Mouse (Mus musculus) hindbrain, embryonic 12.5 days (tissue): Measurements from ENCODE around the gene Gm17662. TPM values are rescaled to one million over a fixed set of nuclear protein-coding genes. Genes with fewer than 3 reads are reported as not detected.

Source experiments
- ATAC-seq: fragments of 200-750 bp; cut with Nextera tagmentation; 2 replicates; pipeline ENCODE4 v1.8.0; 2017; ENCODE audit warnings: moderate TSS enrichment; ENCODE audit not compliant: low FRiP score
- H3K27ac ChIP-seq: fragments of 300-500 bp; sonication (generic); 2 replicates; pipeline ENCODE4 v1.5.1; 2016; ENCODE audit warnings: mild to moderate bottlenecking
- H3K27me3 ChIP-seq: fragments of 300-500 bp; sonication (generic); 2 replicates; pipeline ENCODE4 v1.6.1; 2016; ENCODE audit warnings: mild to moderate bottlenecking
- H3K36me3 ChIP-seq: fragments of 300-500 bp; sonication (generic); 2 replicates; pipeline ENCODE4 v1.6.1; 2016; ENCODE audit warnings: mild to moderate bottlenecking
- H3K4me1 ChIP-seq: fragments of 300-500 bp; sonication (generic); 2 replicates; pipeline ENCODE4 v1.6.1; 2016
- H3K4me2 ChIP-seq: fragments of 300-500 bp; sonication (generic); replicated peaks from 2 replicates; pipeline ENCODE4 v1.6.1; 2016; ENCODE audit warnings: mild to moderate bottlenecking
- H3K4me3 ChIP-seq: fragments of 300-500 bp; sonication (generic); 2 replicates; pipeline ENCODE4 v1.5.1; 2016; ENCODE audit warnings: mild to moderate bottlenecking
- H3K9ac ChIP-seq: fragments of 300-500 bp; sonication (generic); 2 replicates; pipeline ENCODE4 v1.6.1; 2016; ENCODE audit warnings: mild to moderate bottlenecking, moderate library complexity
- H3K9me3 ChIP-seq: fragments of 300-500 bp; sonication (generic); replicated peaks from 2 replicates; pipeline ENCODE4 v1.6.1; 2016; ENCODE audit warnings: mild to moderate bottlenecking
- WGBS: fragments of 180-500 bp; shearing (Covaris S2); methylation state at CpG from one replicate; pipeline ENCODE4 v1.1.7; 2016; 5-methylcytosine and 5-hydroxymethylcytosine counted together
- polyA plus RNA-seq: library from polyadenylated mRNA; unstranded; fragments of >200 nt; fragmentation: Nextera tagmentation; extraction: Ambion mirVana; gene quantifications from 2 replicates; pipeline ENCODE4 v1.2.1, GENCODE M21; 2016

Gene Gm17662
- polyA plus RNA-seq, 1 experiment from 2014 or later, result not detected

GRCm38 (mm10) chr4:104842204-104842603 lies 14.9 kb upstream of the Gm17662 start:
- no peaks in the 10 kb centered on the region for H3K27me3 ChIP-seq
- H3K4me3 ChIP-seq, result no peak overlapping the region
- no peak overlapping the region for H3K27ac ChIP-seq
- no peak overlapping the region for H3K9ac ChIP-seq
- H3K9me3 ChIP-seq, result no peaks in the 10 kb centered on the region
- H3K36me3 ChIP-seq, result no peaks in the 10 kb centered on the region
- H3K4me2 ChIP-seq, result no peak overlapping the region
- 88% methylated on average over 5 of the region's 5 CpGs for WGBS
- H3K4me1 ChIP-seq, result no peaks in the 10 kb centered on the region
- no peak for ATAC-seq

DNA sequence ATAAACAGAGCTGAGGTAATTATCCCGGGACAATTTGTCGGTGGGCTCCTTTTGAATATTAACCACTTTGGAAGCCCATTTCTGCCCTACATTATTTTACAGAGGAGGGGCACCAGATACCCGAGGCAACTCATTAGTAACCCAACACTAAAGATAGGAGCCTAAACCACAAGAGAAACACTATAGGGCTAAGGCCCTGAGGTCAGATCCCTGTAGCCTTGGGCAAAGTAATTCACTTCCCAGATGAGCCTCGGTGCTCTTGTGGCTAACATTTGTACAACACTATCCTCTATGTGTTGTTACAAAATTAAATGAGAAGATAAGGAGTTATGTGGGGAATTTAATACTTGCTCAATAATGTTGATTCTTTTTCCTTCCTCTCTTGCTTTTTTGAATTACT lies 13.6 kb upstream of the Gm17662 start:
- no peaks in the 10 kb centered on the region for H3K36me3 ChIP-seq
- no peak overlapping the region for H3K4me3 ChIP-seq
- no peaks in the 10 kb centered on the region for H3K4me1 ChIP-seq
- no peak overlapping the region for H3K4me2 ChIP-seq
- peak; percentile 67; the same call in 1 of the 2 replicates for ATAC-seq
- no peak overlapping the region for H3K27ac ChIP-seq
- no peaks in the 10 kb centered on the region for H3K27me3 ChIP-seq
- WGBS, result 51% methylated on average over 4 of the region's 4 CpGs
- H3K9ac ChIP-seq, result no peak overlapping the region
- no peaks in the 10 kb centered on the region for H3K9me3 ChIP-seq

DNA sequence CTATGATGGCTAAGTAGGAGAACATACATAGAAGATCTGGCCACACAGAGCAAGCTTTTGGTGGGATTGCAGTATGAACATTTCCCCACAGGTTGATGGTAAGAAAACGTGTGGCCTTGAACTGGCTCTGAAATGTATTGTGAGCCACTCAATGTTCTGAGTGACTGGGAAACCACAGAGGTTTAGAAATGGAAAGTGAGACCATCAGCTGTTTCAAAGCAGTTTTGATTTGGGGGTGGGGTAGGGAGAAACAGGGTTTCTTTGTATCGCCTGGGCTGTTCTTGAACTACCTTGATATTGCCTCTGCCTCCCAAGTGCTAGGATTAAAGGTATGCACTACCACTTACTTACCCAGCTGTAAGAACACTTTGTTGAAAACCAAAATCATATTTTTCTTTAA lies 1.9 kb upstream of the Gm17662 start:
- H3K36me3 ChIP-seq, result no peaks in the 10 kb centered on the region
- H3K9ac ChIP-seq, result no peak overlapping the region
- ATAC-seq, result no peak
- WGBS, result 75% methylated on average over 2 of the region's 2 CpGs
- no peaks in the 10 kb centered on the region for H3K4me1 ChIP-seq
- H3K4me3 ChIP-seq, result no peak overlapping the region
- H3K27ac ChIP-seq, result no peak overlapping the region
- no peak overlapping the region for H3K4me2 ChIP-seq
- H3K27me3 ChIP-seq, result no peaks in the 10 kb centered on the region
- no peaks in the 10 kb centered on the region for H3K9me3 ChIP-seq

DNA sequence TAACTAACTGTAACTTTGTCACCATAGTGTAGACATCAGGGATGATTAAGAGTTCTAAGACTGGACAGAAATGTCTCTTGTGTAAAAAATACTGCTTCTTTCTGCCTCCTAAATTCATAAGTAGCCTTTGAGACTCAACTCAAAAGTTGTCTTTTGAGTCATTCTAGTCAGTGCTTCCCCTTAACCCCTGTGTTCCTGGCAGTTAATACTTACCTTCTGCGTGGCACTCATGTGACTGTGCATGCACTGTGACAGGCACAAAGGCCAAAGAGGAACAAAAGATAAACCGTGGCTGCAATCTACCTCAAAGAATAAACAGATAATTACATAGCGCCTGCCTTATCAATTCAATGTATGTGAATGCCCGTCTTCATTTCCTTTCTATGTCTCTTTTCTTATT lies 694 bp downstream of the Gm17662 start:
- Histone ChIP-seq H3K27ac (no peak overlapping the region), H3K4me3 (no peak overlapping the region), H3K9me3 (no peaks in the 10 kb centered on the region), H3K9ac (no peak overlapping the region), H3K4me1 (no peaks in the 10 kb centered on the region), H3K36me3 (no peaks in the 10 kb centered on the region), H3K4me2 (no peak overlapping the region), H3K27me3 (no peaks in the 10 kb centered on the region)
- no peak for ATAC-seq
- 86% methylated on average over 4 of the region's 4 CpGs for WGBS

DNA sequence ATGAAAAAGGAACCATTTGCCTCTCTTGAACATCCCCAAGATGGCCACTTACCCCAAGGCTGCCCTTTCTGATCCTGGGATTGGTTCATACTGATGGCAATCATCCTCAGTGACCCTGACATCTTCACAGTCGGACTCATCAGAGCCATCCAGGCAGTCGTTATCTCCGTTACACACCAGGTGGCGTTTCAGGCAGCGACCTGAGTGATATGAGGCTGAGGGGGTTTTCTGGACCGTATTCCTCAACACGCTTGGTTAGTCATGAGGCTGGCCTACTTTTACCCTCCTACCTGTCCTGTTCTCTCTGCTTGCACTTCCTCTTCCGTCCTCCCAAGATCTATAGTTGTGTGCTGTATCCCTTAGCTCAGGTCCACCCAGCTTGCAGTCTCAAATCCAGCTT lies 4.1 kb downstream of the Gm17662 start:
- Histone ChIP-seq H3K27ac (no peak overlapping the region), H3K9ac (no peak overlapping the region), H3K4me2 (no peak overlapping the region), H3K4me1 (peaks cover 5% of the 10 kb centered on the region; the same call in 1 of the 2 replicates), H3K9me3 (no peaks in the 10 kb centered on the region), H3K36me3 (no peaks in the 10 kb centered on the region), H3K27me3 (no peaks in the 10 kb centered on the region), H3K4me3 (no peak overlapping the region)
- no peak for ATAC-seq
- WGBS, result 84% methylated on average over 8 of the region's 8 CpGs

DNA sequence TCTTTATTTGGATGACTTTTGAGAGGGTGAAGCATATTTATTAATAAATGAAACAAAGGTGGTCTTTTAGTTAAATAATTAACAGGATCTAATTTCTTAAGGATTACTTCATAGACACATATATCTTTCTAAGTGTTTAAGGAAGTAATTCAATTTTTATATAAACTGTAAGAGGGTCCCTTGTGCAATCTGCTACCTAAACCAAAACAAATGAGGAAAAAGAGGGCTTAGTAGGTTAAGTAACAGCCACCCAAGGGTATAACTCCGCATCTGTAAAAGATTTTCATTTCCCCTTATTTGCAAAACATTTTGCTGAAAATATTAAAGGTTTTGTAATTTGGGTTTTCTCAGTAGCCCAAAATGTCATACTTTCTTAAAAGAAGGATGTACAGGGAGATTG lies 7.3 kb downstream of the Gm17662 start:
- ATAC-seq, result no peak
- no peak overlapping the region for H3K4me2 ChIP-seq
- H3K27ac ChIP-seq, result no peak overlapping the region
- WGBS, result 98% methylated on average over 1 of the region's 1 CpGs
- H3K9me3 ChIP-seq, result no peaks in the 10 kb centered on the region
- H3K27me3 ChIP-seq, result no peaks in the 10 kb centered on the region
- no peak overlapping the region for H3K9ac ChIP-seq
- H3K4me3 ChIP-seq, result no peak overlapping the region
- H3K4me1 ChIP-seq, result peaks cover 5% of the 10 kb centered on the region; the same call in 1 of the 2 replicates
- H3K36me3 ChIP-seq, result no peaks in the 10 kb centered on the region

GRCm38 (mm10) chr4:104869581-104869980 lies 12.5 kb downstream of the Gm17662 start:
- Histone ChIP-seq H3K27me3 (no peaks in the 10 kb centered on the region), H3K4me2 (no peak overlapping the region), H3K4me1 (peaks cover 4% of the 10 kb centered on the region; the same call in 1 of the 2 replicates)

GRCm38 (mm10) chr4:104870196-104870595 lies 13.1 kb downstream of the Gm17662 start:
- 87% methylated on average over 5 of the region's 5 CpGs for WGBS
- H3K36me3 ChIP-seq, result no peaks in the 10 kb centered on the region
- no peak overlapping the region for H3K4me3 ChIP-seq
- H3K9ac ChIP-seq, result no peak overlapping the region
- H3K27ac ChIP-seq, result no peak overlapping the region
- H3K9me3 ChIP-seq, result no peaks in the 10 kb centered on the region
- H3K4me1 ChIP-seq, result no peaks in the 10 kb centered on the region
- no peaks in the 10 kb centered on the region for H3K27me3 ChIP-seq
- ATAC-seq, result no peak
- H3K4me2 ChIP-seq, result no peak overlapping the region

More at GRCm38 (mm10) chr4:104869581-104869980, 12.5 kb downstream of the Gm17662 start:
- no peak overlapping the region for H3K27ac ChIP-seq
- H3K9ac ChIP-seq, result no peak overlapping the region
- no peak for ATAC-seq
- H3K4me3 ChIP-seq, result no peak overlapping the region
- H3K9me3 ChIP-seq, result no peaks in the 10 kb centered on the region
- H3K36me3 ChIP-seq, result no peaks in the 10 kb centered on the region

- 86% methylated on average over 4 of the region's 4 CpGs for WGBS
- H3K4me3 ChIP-seq, result no peak overlapping the region
- no peak overlapping the region for H3K4me2 ChIP-seq
- no peak for ATAC-seq
- no peaks in the 10 kb centered on the region for H3K4me1 ChIP-seq
- H3K27me3 ChIP-seq, result no peaks in the 10 kb centered on the region
- no peak overlapping the region for H3K27ac ChIP-seq
- H3K9me3 ChIP-seq, result no peaks in the 10 kb centered on the region
- H3K9ac ChIP-seq, result no peak overlapping the region
- no peaks in the 10 kb centered on the region for H3K36me3 ChIP-seq
These were observed 18.7 kb downstream of the Gm17662 start for GRCm38 (mm10) chr4:104875832-104876231.

- Histone ChIP-seq H3K4me2 (no peak within 1 kb of the TSS), H3K36me3 (no peaks in the 10 kb centered on the region), H3K27me3 (no peaks in the 10 kb centered on the region), H3K9ac (no peak within 1 kb of the TSS), H3K27ac (no peak within 1 kb of the TSS), H3K4me3 (no peak within 1 kb of the TSS), H3K4me1 (no peaks in the 10 kb centered on the region), H3K9me3 (no peaks in the 10 kb centered on the region)
- ATAC-seq, result no peak
- WGBS, result 85% methylated on average over 3 of the region's 3 CpGs
These were observed 19.2 kb downstream of the Gm17662 start, which contains the start of gene C8a for GRCm38 (mm10) chr4:104876323-104876722. Gene C8a, minus strand, starts transcription at chr4:104876398.

DNA sequence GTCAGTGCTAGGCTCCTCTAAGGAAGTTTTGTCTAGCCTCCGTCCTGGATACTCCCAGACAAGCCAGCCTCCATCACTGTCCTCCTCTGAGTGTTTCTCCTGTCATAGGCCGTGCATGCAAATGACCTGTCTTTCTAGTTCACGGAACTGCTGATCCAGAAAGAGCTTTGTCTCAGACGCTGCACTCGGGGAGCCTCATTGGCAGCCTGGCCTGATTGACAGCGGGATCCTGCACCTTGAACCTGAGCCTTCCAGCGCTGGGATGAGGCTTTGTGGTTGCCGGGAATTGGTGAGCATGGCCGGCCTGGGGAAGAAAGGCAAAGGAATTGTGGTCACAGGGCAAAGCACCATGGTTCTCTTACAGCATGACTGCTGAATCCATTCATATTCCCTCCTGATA lies 30.4 kb downstream of the Gm17662 start:
- no peak overlapping the region for H3K27ac ChIP-seq

GRCm38 (mm10) chr4:104888499-104889262 lies 31.6 kb downstream of the Gm17662 start:
- no peaks in the 10 kb centered on the region for H3K36me3 ChIP-seq
- 79% methylated on average over 9 of the region's 9 CpGs for WGBS
- H3K9ac ChIP-seq, result no peak overlapping the region
- 0 out of 2 replicates have a peak, but pooled peaks have one; percentile 30 for ATAC-seq
- H3K4me2 ChIP-seq, result no peak overlapping the region
- H3K27ac ChIP-seq, result no peak overlapping the region; the same call in 1 of the 2 replicates
- H3K4me3 ChIP-seq, result no peak overlapping the region
- no peaks in the 10 kb centered on the region for H3K27me3 ChIP-seq
- H3K4me1 ChIP-seq, result peaks cover 25% of the 10 kb centered on the region
- H3K9me3 ChIP-seq, result no peaks in the 10 kb centered on the region

More for the DNA sequence above, 30.4 kb downstream of the Gm17662 start:
- Histone ChIP-seq H3K4me3 (no peak overlapping the region), H3K9me3 (no peaks in the 10 kb centered on the region), H3K9ac (no peak overlapping the region), H3K36me3 (no peaks in the 10 kb centered on the region), H3K4me1 (peaks cover 22% of the 10 kb centered on the region), H3K4me2 (no peak overlapping the region), H3K27me3 (no peaks in the 10 kb centered on the region)
- 0 out of 2 replicates have a peak, but pooled peaks have one; percentile 21 for ATAC-seq
- WGBS, result 46% methylated on average over 9 of the region's 9 CpGs

DNA sequence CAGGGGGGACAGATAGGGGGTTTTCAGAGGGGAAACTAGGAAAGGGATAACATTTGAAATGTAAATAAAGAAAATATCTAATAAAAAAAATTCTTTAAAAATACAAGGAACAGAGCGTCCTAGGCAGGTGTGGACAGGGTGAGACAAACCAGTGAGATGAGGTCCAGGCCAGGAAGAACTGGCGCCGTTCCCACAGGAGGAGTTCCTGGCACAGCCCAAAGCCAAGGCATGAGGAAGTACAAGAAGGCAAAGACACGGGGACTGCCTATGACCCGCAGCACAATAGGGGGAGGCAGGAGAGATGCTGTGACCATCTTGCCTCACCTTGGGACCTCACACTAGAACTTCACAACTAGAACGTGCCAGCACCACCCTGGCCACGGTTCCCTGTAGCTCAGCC lies 34.6 kb downstream of the Gm17662 start:
- Histone ChIP-seq H3K27ac (no peak overlapping the region), H3K27me3 (no peaks in the 10 kb centered on the region), H3K4me2 (no peak overlapping the region), H3K36me3 (no peaks in the 10 kb centered on the region), H3K9me3 (no peaks in the 10 kb centered on the region), H3K4me1 (peaks cover 25% of the 10 kb centered on the region), H3K9ac (no peak overlapping the region), H3K4me3 (no peak overlapping the region)
- 93% methylated on average over 7 of the region's 7 CpGs for WGBS
- ATAC-seq, result no peak
